Mouse (Mus musculus) neural tube, embryonic 12.5 days (tissue): ENCODE measurements at regions not wholly inside any gene's neighbourhood (a gene's known extent, or its start where the extent isn't known, plus 50 kb on each side); places are given as distances from the start of the nearest gene placed in this dataset.

Experiments
- ATAC-seq: fragments of 200-750 bp; cut with Nextera tagmentation; 2 replicates; pipeline ENCODE4 v1.8.0; 2017; ENCODE audit warnings: low read depth, mild to moderate bottlenecking, moderate TSS enrichment, moderate library complexity; ENCODE audit not compliant: low FRiP score
- H3K27ac ChIP-seq: fragments of 300-500 bp; sonication (generic); 2 replicates; pipeline ENCODE4 v1.5.1; 2016
- H3K27me3 ChIP-seq: fragments of 300-500 bp; sonication (generic); replicated peaks from 2 replicates; pipeline ENCODE4 v1.6.1; 2016; ENCODE audit warnings: mild to moderate bottlenecking
- H3K36me3 ChIP-seq: fragments of 300-500 bp; sonication (generic); 2 replicates; pipeline ENCODE4 v1.6.1; 2016; ENCODE audit warnings: mild to moderate bottlenecking
- H3K4me1 ChIP-seq: fragments of 300-500 bp; sonication (generic); 2 replicates; pipeline ENCODE4 v1.6.1; 2016
- H3K4me2 ChIP-seq: fragments of 300-500 bp; sonication (generic); replicated peaks from 2 replicates; pipeline ENCODE4 v1.6.1; 2016; ENCODE audit warnings: mild to moderate bottlenecking
- H3K4me3 ChIP-seq: fragments of 300-500 bp; sonication (generic); 2 replicates; pipeline ENCODE4 v1.5.1; 2016
- H3K9ac ChIP-seq: fragments of 300-500 bp; sonication (generic); 2 replicates; pipeline ENCODE4 v1.6.1; 2016; ENCODE audit warnings: mild to moderate bottlenecking
- H3K9me3 ChIP-seq: fragments of 300-500 bp; sonication (generic); 2 replicates; pipeline ENCODE4 v1.6.1; 2016; ENCODE audit warnings: mild to moderate bottlenecking
- WGBS: fragments of 180-500 bp; shearing (Covaris S2); methylation state at CpG from one replicate; pipeline ENCODE4 v1.1.7; 2016; 5-methylcytosine and 5-hydroxymethylcytosine counted together

DNA sequence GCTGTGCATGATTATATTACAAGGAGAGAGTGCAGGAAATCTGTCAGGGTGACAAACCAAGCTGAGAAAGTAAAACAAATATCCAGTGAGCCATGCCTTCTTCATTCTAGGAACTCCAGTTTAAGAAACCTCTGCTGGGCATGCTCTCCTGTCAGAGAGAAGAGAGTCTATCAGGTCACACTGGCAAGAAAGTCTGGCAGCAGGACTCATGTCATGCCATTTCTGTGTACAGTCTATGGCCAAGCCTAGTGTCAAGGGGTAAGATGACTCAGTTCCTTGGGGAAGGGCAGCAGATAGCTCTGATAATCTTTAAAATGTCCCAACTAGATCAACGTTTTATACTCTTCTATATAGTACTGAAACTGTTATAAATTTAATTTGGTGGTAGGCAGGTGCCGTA lies 128.0 kb upstream of the Npvf start:
- H3K4me2 ChIP-seq: no peak overlapping the region
- H3K27me3 ChIP-seq: no peaks in the 10 kb centered on the region
- H3K9me3 ChIP-seq: no peaks in the 10 kb centered on the region
- WGBS: 74% methylated on average over 2 of the region's 2 CpGs
- ATAC-seq: no peak
- H3K27ac ChIP-seq: no peak overlapping the region
- no peaks in the 10 kb centered on the region for H3K36me3 ChIP-seq
- no peak overlapping the region for H3K9ac ChIP-seq
- peaks cover 14% of the 10 kb centered on the region for H3K4me1 ChIP-seq
- no peak overlapping the region for H3K4me3 ChIP-seq

DNA sequence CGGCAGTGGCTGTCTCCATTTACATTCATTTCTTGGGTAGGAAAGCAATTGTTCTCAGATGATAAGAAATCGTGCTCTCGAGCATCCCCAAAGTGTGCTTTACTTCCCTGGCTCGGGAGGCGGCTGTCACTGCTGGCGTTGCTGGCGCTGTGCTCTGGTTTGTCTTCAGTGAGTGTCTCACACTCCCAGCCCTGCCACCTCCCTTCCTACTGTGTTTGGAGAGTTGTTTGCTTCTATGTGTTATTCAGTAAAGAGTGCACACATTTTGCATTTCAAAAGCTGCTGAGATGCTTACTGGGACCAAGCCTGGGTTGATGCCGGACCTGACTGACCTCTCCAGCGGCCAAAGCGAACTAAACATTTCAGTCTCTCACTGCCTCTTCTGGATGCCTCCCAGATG lies 129.3 kb upstream of the Npvf start:
- Histone ChIP-seq H3K27ac (no peak overlapping the region), H3K4me3 (no peak overlapping the region), H3K27me3 (no peaks in the 10 kb centered on the region), H3K4me1 (peaks cover 2% of the 10 kb centered on the region; the same call in 1 of the 2 replicates), H3K36me3 (no peaks in the 10 kb centered on the region), H3K9ac (no peak overlapping the region), H3K4me2 (no peak overlapping the region), H3K9me3 (no peaks in the 10 kb centered on the region)
- WGBS: 69% methylated on average over 10 of the region's 10 CpGs
- no peak for ATAC-seq

DNA sequence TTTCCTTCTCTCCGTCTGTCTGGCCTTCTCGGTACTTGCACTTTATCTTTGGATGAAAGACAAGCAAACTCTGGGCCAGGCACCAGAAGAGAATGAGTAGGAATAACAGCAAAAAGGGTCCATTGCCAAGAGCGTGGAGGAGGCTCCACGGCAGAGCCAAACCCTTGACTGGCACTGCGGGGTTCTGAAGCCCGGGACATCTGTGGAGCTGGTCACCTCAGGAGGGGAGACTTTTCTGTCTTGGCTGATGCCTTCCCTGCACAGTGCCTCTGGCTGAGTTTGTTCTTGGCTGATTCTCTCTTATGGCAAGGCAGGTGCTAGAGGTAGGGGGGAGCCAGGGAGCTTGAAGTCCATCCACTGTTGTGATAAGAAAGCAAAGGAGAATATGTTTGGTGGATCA lies 130.1 kb upstream of the Npvf start:
- Histone ChIP-seq H3K9ac (no peak overlapping the region), H3K4me1 (no peaks in the 10 kb centered on the region), H3K27ac (no peak overlapping the region), H3K36me3 (no peaks in the 10 kb centered on the region), H3K27me3 (no peaks in the 10 kb centered on the region), H3K4me2 (no peak overlapping the region), H3K4me3 (no peak overlapping the region), H3K9me3 (no peaks in the 10 kb centered on the region)
- WGBS: 90% methylated on average over 6 of the region's 6 CpGs
- no peak for ATAC-seq

DNA sequence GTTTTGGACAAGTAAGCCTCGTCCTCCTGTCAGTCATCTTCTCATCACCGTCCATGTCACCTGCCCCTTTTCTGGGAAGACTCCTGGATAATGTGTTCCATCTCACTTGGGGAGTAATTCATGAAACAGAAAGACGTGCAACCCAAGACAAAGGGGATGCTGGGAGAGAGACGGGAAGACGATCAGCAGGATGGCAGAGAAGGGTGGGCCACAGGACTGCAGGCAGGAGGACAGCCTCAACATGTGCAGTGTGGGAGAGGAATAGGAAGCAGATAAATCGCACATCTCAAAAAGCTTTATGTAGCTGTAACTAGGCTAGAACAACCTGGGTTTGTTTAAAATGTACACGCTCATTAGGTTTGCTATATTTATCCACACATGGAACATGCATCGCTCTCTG lies 133.4 kb upstream of the Npvf start:
- H3K9me3 ChIP-seq: no peaks in the 10 kb centered on the region
- no peaks in the 10 kb centered on the region for H3K36me3 ChIP-seq
- H3K4me3 ChIP-seq: no peak overlapping the region
- ATAC-seq: no peak
- WGBS: 93% methylated on average over 8 of the region's 8 CpGs
- no peak overlapping the region for H3K27ac ChIP-seq
- H3K4me2 ChIP-seq: no peak overlapping the region
- no peaks in the 10 kb centered on the region for H3K27me3 ChIP-seq
- no peaks in the 10 kb centered on the region for H3K4me1 ChIP-seq
- H3K9ac ChIP-seq: no peak overlapping the region

DNA sequence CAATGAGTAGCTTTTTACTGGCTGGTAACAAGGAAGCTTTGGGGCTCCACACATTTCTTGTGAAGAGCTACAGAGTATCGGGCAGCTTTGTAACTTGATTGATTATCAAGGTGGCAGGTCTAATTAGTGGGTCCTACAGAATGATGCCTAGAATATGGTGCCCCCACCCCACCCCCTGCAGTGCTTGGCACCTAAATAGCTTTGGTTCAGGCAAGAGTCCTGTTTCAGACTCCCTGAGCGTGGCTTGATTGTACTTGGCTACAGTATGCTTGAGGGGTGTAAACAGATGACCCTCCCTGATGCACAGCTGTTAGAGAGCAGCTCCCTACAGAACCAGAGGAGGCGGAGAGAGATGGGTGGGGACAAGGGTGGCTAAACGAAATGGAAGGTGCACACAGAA lies 145.7 kb upstream of the Npvf start:
- Histone ChIP-seq H3K4me3 (no peak overlapping the region), H3K27me3 (no peaks in the 10 kb centered on the region), H3K9me3 (no peaks in the 10 kb centered on the region), H3K4me2 (no peak overlapping the region), H3K9ac (no peak overlapping the region), H3K36me3 (no peaks in the 10 kb centered on the region), H3K27ac (no peak overlapping the region), H3K4me1 (peaks cover 10% of the 10 kb centered on the region)
- no peak for ATAC-seq
- WGBS: 37% methylated on average over 4 of the region's 4 CpGs

DNA sequence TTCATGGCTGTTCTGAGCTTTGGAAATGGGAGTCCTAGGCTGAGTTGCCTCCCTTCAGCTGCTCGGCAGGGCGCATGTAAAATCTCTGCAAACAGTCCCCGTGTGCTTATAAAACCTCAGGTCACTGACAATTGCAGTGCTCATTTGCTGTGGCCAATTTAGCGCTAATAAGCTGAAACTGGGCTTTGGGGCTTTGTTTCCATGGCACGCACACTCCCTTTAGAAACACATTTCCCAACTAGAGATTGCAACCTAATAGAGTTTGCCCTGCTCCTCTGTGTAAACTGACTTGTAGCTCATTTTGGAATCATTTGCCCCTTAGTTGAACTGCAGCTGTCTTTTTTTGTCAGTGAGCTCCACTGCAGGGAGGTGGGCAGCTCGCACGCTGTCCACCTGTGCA lies 148.7 kb upstream of the Npvf start:
- 29% methylated on average over 7 of the region's 7 CpGs for WGBS
- Histone ChIP-seq H3K27me3 (no peaks in the 10 kb centered on the region), H3K4me2 (peak overlapping the region; percentile 17; the same call in 1 of the 2 replicates), H3K36me3 (no peaks in the 10 kb centered on the region), H3K9me3 (no peaks in the 10 kb centered on the region), H3K4me1 (peaks cover 22% of the 10 kb centered on the region), H3K4me3 (no peak overlapping the region), H3K27ac (no peak overlapping the region), H3K9ac (no peak overlapping the region)
- ATAC-seq: no peak

DNA sequence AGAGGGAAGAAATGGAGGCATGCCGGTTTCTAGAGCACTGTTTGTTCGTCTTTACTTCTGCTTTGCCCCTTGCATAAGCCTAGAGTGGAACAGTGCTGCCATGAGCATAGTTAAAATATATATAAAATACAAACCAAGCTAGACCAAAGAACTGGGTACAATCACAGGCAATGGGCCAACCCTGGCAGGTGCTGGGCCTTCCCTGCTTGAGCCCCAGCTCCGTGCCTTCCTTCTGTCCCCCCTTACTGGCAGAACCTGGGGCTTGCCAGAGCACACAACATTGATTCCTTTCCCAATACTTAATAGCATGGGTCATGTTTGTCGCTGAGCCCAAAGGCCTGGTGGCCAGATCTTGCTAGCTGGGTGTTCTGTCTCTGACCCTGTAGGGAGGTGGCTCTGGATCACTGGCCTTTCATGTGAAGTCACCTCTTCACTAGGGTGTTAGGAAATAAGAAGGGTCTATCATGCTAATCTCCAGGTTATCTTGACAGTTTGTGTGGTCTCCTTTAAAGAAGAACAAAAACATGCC lies 150.3 kb upstream of the Npvf start:
- no peaks in the 10 kb centered on the region for H3K27me3 ChIP-seq
- no peak for ATAC-seq

DNA sequence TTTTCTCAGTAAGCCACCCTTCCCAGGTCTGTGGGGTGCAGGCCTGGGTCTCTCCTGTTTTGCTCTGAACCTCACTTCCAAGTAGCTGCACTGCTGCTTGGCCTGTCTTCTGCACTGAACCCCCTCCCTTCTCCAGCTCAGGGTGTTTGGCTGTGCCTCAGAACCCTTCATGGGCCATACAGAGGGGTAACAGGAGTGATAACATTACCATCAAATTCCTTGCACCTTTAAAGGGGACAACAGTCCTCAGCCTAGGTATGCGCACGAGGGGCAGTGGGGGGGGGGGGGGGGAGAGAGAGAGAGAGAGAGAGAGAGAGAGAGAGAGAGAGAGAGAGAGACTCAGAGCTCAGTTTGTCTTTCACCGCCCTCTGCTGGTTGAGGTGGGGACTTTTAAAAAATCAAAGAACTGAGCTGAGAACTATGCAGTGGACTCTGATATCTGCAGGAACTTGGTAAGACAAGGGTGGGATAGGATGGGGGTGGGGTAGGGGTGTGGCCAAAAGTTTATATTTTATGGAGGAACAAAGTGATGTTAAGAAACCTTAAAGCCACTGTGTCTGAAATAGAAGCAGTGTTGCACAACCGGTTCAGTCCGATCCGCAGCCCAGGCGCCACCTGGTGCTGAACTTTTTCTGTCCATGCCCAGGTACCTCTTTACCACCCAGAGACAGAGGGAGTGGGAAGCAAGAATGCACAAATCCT lies 152.3 kb upstream of the Npvf start:
- WGBS: 28% methylated on average over 7 of the region's 7 CpGs
- no peaks in the 10 kb centered on the region for H3K36me3 ChIP-seq
- H3K4me2 ChIP-seq: no peak overlapping the region
- H3K9ac ChIP-seq: no peak overlapping the region
- H3K9me3 ChIP-seq: no peaks in the 10 kb centered on the region
- H3K4me1 ChIP-seq: peaks cover 37% of the 10 kb centered on the region
- H3K27ac ChIP-seq: no peak overlapping the region
- H3K27me3 ChIP-seq: no peaks in the 10 kb centered on the region
- no peak overlapping the region for H3K4me3 ChIP-seq
- ATAC-seq: peak; percentile 60

More for the DNA sequence above, 150.3 kb upstream of the Npvf start:
- Histone ChIP-seq H3K4me2 (no peak overlapping the region), H3K4me1 (peaks cover 34% of the 10 kb centered on the region), H3K9me3 (no peaks in the 10 kb centered on the region), H3K27ac (no peak overlapping the region), H3K9ac (no peak overlapping the region), H3K36me3 (no peaks in the 10 kb centered on the region), H3K4me3 (no peak overlapping the region)
- WGBS: 87% methylated on average over 4 of the region's 4 CpGs

DNA sequence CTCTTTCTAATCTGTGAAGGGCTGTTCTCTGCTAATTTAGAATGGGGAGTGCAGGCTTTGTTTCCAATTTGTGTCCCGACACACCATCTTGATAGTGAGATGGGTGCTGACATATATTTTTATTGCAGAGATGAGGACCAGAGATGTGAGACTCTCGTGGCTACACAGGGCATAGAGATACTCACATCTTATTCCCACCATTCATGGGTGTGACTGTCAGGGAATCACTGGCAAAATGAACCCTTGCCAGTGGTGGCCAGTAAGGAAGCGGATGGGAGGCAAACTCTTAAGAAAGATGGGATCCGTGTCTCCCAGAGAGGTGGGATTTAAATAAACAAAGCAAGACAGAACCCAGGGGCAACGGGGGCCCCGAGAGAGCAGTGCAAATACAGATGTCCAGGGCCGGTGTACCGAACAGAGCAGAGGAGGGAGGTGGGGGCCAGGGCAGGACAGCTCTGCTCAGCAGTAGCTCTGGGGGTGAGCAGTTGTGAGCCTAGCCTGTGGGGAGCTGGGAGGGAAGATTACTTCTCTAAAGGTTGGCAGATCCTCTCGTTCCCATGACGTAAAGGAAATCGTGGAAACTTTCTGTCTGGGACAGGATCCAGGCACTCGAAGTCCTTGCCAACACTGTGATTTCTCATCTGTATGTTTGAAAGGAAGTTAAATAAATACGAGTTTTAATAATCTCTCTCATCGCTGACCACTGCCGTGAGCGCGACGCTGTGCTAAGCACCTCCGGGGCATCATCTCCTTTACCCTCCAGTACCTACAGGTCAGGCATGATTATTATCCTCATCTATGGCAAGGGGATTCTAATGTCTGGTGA lies 153.2 kb upstream of the Npvf start:
- peaks cover 39% of the 10 kb centered on the region for H3K4me1 ChIP-seq
- H3K27me3 ChIP-seq: no peaks in the 10 kb centered on the region
- no peak overlapping the region for H3K4me2 ChIP-seq
- H3K4me3 ChIP-seq: no peak overlapping the region
- WGBS: 73% methylated on average over 19 of the region's 19 CpGs
- H3K36me3 ChIP-seq: no peaks in the 10 kb centered on the region
- no peak overlapping the region for H3K27ac ChIP-seq
- 0 out of 2 replicates have a peak, but pooled peaks have one; percentile 30 for ATAC-seq
- H3K9ac ChIP-seq: no peak overlapping the region
- no peaks in the 10 kb centered on the region for H3K9me3 ChIP-seq

DNA sequence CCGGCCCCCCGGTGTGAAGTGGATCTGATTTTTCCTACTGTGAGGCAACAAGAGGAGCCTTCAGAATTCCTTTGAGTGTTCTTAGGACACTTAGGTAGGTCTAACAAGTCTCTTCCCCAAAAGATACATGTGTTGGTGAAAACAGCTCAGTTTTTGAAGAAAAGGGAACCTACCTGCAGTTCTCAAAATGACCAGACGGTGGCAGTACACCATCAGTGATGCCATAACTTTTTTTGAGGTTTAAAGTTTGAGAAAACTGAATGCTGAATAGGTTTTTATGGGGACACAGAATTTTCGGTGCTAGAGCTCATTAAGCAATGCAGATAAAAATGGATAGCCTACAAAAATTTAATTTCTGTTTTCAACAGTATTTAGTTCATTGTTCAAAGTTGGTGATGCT lies 153.9 kb upstream of the Npvf start:
- H3K4me2 ChIP-seq: no peak overlapping the region
- no peak overlapping the region for H3K27ac ChIP-seq
- H3K4me3 ChIP-seq: no peak overlapping the region
- H3K9ac ChIP-seq: no peak overlapping the region
- WGBS: 10% methylated on average over 4 of the region's 4 CpGs
- H3K4me1 ChIP-seq: peaks cover 39% of the 10 kb centered on the region
- no peak for ATAC-seq
- H3K27me3 ChIP-seq: no peaks in the 10 kb centered on the region
- H3K9me3 ChIP-seq: no peaks in the 10 kb centered on the region
- H3K36me3 ChIP-seq: no peaks in the 10 kb centered on the region

DNA sequence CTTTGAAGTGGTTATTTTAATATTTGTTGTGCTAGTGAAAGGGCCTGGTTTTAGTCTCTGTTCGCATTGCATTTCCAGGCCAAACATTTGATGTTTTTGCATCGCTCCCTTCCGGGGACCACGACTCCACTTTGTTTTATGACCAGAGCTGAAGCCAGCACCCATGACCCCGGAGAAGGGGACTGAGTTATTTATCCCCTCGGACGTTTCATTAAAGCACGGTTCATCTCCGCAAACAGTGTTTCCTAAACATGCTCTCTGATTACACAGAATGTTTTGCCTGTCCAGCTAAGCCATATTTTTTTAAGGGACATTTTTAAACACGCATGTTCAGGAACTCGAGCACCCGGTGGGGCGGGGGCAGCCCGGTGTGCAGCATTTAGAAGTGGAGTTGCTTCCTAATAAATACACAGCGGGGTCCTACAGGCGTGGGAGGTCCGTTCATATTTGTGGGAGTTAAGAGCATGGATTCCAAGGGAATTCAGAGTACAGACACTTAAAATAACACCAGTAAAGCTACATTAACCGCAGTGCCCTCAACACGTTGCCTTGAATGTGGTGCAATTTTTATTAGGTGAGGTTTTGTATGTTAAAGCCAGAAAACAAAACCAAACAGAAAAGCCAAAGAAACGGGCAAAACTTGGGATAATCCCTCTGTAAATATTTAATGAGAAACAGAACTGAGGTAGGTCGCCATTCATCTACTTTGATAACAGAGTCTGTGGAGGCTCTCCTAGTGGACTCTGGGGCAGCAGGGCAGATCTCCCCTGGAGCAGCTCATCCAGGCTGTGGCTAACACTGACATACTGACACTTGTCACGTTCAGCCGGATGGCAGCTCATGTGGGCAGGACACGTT lies 154.8 kb upstream of the Npvf start:
- Histone ChIP-seq H3K27ac (no peak overlapping the region), H3K4me2 (no peak overlapping the region), H3K27me3 (no peaks in the 10 kb centered on the region), H3K4me3 (no peak overlapping the region), H3K9me3 (no peaks in the 10 kb centered on the region), H3K9ac (no peak overlapping the region), H3K4me1 (peaks cover 40% of the 10 kb centered on the region), H3K36me3 (no peaks in the 10 kb centered on the region)
- WGBS: 48% methylated on average over 24 of the region's 24 CpGs
- ATAC-seq: no peak

DNA sequence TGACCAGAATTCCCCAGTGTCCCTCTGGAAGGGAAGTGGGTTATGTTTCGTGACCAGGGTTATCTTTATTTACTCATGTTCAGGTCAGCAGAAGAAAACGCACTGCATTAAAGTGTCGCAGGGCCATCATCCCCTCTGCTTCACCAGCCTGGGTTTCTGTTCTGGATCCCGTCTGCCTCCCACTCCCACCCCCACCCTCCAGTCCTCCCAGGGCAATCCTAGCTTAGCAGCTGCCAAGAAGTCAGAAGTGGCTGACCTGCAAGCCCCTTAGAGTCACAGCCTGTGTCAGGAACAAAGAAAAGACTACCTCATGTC lies 155.4 kb upstream of the Npvf start:
- Histone ChIP-seq H3K4me3 (no peak overlapping the region), H3K4me2 (no peak overlapping the region), H3K27ac (no peak overlapping the region), H3K9ac (no peak overlapping the region), H3K36me3 (no peaks in the 10 kb centered on the region), H3K9me3 (no peaks in the 10 kb centered on the region), H3K4me1 (peaks cover 40% of the 10 kb centered on the region), H3K27me3 (no peaks in the 10 kb centered on the region)
- WGBS: 44% methylated on average over 4 of the region's 4 CpGs
- no peak for ATAC-seq
